Mouse (Mus musculus) liver, postnatal 0 days (tissue): ENCODE results near the gene Alg6.

Experiments used
- CTCF ChIP-seq: sonication (generic); IDR thresholded peaks from 2 replicates; pipeline ENCODE4 v1.5.1; 2016; ENCODE audit warnings: antibody characterized with exemption, low read depth
- EP300 ChIP-seq: IDR thresholded peaks from 2 replicates; pipeline ENCODE4 v1.6.1; 2016; ENCODE audit warnings: antibody characterized with exemption, low read depth, mild to moderate bottlenecking

- TF ChIP-seq EP300 (no peak), CTCF (no peak)
Measured at GRCm38 (mm10) chr4:99724331-99724730, 8.9 kb downstream of the Alg6 start.
